Mouse (Mus musculus): ENCODE measurements around the gene Ppp1r12a.
A peak's percentile ranks its signal among the peaks of the same experiment; 100 is the strongest.

Gene Ppp1r12a

DNA sequence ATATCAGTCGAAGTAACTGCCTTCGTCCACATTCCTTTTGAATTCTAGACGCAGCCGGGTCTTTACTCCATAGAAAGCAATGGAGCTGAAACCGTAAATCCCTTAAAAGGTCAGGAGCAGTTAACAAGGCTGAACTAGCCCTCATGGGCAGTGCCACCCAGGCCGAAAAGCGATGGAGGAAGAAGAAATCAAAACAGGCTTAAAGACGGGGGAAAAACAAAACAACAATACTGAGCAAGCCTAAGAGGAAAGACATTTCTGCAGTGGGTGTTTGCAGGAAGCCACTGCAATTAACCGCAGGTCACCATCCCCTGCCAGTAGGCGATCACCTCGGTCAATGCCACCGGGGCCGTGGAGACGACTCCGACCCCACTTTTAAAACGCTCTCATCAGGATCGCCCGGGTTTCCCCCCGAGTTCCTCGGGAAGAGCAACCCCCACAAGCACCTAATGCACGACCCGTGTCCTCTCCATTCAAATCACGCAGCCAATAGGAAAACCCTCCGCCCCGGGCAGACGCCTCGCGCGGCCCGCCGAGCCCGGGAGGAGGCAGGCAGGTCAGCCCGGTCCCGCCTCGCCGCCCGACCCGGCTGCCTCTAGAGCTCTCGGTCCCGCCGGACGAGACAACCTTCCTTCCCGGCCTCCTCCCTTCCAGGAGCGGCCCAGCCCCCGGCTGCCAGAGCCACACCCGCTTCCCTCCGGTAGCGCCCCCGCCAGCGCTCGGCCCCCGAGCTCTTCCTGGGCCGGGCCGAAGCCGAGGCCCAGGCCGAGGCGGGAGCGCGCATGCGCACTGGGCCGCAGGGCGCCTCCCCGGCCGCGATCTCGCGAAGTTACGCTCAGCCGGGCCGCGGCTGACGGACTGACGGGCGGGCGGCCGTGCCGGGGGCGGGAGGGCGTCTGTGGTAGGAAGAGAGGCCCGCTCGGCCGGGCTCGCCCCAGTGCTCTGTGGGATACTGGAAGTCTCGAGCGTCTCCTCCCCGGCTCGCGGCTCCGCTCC is at the start of gene Ppp1r12a:
Ppp1r12a (plus strand) TSS at position 933 of the 996 bp plus-strand sequence.
- peak; percentile 96 to 98 for DNase-seq

DNA sequence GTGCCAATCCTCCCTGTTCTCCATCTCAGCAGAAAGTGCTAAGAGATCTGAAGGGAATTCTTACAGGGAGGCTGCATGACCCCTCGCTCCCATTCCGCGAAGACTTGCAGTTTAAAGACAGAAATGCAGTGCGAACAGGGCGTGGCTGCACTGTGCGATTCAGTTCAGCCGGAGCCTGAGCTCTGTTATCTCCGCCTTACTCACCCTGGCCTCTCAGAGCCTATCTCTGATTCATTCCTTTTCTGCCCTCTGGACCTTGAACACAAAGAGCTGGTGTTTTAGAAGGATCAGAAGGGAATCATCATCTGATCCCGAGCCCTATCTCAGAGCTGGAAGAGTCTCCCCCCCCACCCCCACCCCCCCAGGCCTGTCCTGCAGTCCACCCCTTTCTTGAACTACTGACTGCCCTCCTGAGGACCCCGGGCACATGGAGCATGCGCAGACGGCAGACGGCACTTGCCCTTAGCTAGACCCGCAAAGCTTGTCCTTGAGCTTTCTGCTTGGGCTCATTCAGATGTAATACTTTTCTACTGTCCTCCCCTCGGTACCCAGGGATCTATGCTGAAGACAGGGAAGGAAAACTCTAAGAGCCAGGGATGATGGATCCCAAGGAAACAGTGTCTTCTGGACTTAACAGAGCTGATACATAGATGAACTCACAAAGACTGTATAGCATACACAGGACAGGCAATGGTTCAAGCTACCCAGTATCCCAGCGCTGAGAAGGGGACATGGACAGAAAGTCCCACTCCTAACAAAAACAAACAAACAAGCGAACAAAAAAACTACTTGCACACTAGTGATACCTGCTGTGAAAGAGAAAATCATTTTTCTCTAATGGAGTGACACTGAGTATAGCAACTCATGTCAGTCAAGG is 48.4 kb upstream of the Ppp1r12a start:
- no peak for DNase-seq

DNA sequence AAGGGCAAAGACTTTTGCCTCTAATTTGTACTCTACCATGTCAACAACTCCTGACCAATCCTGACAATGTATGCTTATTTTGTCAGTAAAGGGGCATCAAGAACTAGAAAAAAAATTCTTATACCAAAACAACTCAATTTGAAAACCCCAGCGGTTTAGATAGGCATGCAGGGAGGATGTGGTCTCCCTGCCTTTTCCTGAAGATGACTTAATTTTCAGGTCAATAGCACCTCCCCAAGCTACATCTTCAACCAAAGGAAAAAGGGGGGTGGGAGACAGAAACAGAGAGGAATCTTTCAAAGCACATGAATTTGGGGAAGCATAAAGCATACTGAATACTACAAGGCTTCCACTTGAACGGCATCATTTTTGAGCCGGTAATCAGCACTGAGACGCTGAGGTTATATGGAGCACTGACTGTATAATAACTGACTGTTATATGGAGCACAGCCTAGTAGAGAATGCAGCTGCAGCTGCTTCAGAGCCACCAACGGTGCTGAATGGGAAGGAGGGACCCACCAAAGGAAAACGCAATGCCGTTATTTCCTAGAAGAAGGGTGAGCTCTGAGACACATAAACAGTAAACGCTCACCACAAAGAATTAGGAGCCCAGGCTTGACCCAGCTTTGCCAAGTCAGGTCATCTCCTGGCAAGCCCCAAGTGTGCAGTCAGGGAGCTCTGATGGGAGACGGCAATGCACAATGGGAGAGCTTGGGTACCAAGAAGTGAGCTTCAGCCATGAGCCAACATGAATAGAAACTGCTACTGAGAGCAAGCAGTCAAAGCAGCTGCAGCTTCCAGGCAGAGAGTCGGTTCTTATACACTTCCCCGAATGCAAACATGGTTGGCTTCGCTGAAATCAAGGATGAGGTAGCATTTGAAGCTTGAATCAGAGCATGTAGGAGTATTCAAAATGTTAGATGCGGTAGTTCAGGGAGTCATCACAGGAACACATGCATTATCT is 43.5 kb upstream of the Ppp1r12a start:
- no peak for DNase-seq

DNA sequence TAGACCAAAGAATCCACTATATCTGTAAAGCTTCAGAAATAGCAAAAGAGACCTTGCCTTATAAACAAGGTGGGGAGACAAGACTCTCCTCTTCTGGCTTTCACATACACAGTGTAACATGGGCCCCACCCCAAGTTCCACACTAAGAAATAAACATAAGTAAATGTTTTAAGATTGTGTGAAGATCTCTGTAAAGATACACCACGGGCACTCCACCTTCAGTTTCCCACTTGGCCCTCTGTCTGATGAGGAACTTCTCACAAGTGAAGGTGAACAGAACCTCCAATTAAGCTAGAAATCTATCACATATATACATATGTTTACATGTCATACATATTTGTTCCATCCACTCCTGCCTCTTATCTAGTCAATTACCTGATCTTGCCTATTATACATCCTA is 42.6 kb upstream of the Ppp1r12a start:
- DNase-seq: no peak

DNA sequence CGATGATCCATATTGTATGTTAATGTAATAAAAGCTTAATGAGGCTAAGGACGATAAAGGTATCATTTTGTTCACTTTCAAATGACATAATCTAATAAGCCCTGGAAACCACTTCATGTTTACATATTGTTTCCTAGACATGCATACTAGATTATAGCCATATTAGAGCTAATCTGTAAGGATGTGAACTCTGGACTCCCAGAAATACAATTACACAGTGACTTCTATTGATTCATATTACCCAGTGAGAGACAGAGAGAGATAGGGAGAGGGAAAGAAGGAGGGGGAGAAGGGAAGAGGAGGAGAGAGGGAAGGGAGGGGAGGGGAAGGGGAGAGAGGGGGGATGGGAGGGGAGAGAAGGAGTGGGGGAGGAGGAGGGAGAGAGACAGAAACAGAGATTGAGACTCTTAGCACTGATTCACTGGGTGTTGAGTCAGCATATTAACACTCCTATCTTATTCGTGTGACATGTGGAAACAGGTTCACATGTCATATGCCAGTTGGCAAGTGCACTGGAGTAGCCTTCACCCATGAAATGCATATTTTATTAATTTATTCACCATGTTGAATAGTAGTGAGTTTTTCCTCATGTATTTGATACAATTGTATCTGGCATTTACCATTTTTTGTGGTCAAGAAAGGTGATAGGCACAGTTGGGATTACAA is 36.9 kb upstream of the Ppp1r12a start:
- no peak for DNase-seq

DNA sequence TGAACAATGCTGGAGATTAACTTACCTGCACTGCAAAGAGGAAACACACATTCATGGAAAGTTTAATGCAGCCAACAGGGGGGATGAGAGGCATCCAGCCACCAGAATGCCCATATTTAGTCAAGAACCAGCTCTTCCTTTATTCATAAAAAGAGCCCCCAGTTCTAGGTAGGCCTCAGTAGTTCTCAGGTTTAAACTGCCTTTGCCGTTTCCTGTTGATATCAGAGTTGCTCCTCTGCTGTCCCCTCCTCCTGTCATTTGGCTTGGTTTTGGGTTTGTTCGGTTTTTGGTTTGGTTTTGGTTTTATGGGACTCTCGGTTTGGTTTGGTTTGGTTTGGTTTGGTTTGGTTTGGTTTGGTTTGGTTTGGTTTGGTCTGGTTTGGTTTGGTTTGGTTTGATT is 32.8 kb upstream of the Ppp1r12a start:
- DNase-seq: no peak

DNA sequence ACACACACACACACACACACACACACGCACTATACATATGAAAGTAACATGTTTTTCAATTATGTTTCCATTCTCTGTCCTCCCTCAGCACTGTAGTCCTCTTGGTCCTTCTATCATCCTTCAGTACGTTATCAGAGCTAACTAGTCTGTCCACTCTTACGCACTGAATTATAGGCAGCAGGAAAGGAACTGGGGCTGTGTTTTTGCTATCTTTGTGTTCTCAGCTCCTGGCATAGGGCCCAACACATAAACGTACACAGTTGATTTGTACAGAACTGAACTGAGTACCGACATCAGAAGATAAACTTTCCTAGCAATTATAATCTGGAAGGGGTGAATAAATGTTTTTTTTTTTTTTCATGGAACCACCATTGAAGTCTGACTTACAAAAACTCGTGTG is 30.1 kb upstream of the Ppp1r12a start:
- no peak for DNase-seq

DNA sequence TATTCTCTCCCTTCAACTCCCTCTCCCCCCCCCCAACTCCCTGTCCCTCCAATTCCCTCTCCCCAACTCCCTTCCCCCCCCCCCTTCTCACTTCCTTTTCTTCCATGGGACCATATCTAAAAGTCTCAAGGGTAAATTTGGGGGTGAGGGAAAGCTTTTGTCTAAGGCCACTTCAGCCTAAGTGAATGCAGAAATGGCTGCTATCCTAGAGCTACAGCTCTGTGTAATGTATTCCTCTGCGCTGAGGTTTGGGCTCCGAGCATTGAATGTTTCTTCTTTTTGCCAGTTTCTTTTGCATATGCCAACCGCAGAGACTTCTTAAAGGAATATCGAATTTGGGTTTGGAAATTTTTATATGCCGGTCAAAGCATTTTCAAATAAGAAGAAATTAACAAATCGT is 28.7 kb upstream of the Ppp1r12a start:
- DNase-seq: no peak

DNA sequence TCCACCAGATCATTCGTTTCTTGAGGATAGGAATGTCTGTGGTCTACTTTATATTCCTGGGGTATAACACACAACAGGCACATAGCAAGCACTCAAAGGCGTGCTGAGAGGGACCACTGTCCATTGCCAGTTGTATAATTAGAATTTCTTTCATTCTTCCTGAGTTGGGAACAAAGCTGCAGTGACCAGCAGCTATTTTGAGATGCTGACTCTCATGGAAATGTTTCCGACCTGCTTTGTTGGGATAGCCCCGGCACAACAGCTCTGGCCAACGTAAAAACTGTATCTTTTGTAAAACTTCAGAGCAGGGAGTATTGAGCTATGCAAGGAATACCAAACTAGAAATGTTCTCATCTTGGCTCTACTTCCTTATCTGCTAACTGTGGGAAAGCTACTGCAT is 28.2 kb upstream of the Ppp1r12a start:
- DNase-seq: no peak

DNA sequence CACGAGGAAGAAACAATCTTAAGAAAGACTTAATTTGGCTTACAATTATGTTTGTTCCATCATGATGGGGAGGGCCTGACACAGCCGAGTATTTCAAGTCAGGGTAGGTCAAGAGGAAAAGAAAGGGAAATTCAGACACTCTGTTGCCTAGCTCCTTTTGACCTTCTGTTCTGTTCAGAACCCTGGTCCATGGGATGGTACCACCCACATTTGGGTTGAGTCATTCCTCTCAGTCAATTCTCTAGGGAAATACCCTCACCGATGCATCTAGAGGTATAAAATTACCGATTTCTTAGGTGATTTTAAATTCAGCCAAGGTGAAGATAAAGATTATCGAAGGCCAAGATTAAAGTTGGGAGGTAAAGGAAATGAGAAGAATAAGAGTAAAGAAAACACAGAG is 23.6 kb upstream of the Ppp1r12a start:
- DNase-seq: no peak

DNA sequence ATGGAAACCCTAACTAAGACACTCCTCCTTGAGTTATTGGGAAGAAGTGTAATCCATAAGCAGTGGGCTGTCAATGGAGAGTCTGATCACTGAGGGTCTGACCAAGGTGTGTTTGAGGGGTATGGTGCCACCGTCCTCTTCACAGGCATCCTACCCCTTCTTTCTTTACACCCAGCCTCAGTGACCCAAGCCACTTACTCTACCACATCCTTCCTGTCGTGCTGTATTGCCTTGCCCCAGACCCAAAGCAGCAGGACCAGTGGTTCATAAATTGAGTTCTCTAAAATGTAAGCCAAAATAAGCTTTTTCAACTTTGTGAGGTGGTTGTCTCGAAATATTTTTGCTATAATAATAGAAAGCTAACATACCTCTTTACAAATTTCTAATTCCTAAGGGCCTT is 22.2 kb upstream of the Ppp1r12a start:
- no peak for DNase-seq

DNA sequence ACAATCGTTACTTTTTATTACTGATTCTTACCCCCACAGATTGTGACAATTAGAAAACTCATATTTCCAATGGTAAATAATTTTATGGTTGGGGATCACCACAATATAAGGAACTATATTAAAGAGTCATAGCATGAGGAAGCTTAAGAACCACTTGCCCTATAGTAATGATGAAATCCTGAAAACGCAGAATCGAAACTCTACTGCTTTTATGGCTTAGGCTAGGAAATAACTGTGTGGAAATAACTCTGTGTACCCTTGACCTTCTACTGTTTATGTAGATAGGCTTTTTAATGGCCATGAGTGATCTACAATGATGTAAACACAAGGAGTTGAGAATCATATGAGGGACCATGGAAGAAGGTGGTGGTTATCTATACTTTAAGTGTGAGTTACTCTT is 21.3 kb upstream of the Ppp1r12a start:
- DNase-seq: no peak

DNA sequence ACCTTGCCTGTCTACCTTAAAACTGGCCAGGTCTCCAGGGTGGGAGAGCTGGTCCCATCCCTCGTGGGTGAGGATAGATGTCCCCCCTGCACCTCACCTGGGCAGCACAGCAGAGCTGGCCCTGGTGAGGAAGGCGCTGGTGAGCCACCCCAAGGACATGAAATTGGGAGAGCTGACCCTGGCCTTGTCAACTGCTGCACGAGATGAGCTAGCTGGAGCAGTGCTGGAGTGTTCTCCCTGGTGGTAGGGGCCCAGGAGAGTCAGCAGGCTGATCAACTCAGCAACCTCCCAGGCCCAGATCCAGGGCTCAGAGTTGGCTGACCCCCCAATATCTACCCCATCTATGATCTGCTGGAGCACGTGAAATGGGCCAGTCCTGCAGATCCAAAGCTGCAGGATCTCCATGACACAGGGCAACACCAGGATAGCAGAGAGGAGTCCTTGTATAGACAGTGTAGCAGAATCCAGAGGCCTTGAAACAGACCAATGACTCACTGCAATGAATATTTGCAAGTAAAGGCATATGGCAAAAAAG is 17.9 kb upstream of the Ppp1r12a start:
- DNase-seq: no peak

DNA sequence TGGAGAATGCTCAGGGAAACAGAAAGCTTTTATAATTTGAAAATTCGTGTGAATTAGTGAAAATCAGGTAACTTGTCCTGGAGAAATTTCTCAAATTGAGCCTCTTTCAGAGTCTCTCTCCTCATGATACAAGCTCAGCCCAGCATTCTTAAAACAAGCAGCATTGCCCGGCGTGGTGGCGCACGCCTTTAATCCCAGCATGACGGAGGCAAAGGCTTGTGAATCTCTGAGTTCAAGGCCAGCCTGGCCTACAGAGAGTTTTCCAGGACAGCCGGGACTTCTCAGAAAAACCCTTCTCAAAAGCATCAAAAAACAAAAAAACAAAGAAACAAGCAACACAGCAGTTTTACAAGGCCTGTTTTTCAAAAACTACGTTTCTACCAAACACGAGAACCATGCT is 16.3 kb upstream of the Ppp1r12a start:
- no peak for DNase-seq

DNA sequence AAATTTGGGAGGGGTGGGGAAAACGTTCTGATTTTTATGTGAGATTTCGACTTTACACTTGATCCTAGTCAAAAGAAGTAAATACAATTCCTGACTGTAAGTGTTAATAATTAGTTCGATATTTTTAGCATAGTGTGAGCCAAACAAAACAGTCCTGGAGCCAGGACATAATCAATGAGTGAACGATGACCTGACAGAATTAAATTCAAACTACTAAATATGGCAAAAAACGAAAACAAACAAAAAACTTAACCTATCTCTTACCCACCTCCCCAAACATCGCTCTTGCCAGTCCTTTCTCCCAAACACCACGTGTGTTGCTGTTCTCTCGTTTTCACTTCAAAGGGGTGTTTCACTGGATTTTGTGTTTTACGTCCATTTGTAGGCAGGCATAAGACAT is 15.0 kb upstream of the Ppp1r12a start:
- DNase-seq: no peak

DNA sequence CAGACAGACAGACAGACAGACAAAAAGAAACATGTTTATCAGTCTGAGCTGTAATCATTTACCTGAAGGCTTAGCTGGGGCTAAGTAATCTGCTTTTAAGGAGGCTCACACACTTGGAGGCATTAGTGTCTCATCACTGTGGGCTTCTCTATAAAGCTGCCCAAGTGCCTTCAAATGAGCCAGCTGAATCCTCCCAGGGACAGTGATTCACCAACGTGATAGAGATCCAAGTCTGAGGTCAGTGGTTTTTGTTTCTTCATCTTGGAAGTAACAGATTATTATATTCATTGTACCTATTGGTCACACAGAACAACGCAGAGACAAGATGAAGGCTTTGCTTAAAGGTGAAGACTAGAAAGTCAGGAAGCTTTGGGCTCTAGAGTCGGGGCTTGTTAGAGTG is 8.7 kb upstream of the Ppp1r12a start:
- no peak for DNase-seq

DNA sequence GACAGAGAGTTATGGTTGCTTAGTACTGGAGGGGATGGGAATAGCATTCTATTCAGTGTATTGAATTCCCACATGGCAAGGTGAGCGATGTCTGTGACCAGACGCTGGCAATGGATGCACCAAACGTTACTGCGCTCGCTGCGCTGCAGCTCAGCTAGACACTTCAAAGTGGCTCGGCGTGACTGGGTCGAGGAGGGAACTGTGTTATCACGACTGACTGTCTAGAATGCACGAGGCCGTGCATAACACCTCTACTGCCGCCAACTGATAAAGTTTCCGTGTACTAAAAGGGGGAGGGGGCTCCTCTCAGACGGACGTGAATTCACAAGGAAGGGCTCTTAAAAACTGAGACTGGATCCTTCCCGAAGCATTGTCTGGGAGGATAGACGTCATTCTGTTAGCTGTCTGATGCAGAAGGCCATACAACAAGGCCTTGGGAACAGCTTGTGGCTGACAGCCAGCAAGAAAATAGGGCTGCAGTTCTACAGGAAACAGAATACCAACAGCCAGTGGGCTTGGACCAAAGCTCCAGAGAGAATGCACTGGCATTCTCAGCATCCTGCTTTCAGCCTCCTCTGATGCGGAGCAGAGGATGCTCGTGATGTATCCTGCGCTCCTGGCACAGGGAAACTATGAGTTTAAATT is 6.8 kb upstream of the Ppp1r12a start:
- DNase-seq: peak in 1 of 2 experiments; percentile 24

DNA sequence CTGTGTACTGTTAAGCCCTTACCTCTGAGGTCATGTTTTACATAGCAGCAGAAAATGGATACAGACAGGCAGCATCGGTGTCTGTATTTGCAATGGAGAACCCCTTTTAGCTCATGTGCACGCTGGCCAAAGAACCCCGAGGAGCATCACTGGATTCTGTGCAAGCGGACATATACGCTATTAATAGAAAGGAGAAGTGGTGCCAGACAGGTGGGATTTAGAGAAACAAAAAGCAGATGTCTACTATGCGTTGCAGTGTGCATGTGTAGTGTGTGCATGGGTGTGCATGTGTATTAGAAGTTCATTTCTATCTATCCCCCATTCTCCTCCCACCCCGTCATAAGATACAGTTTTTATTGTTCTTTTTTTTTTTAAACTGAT is 6.3 kb upstream of the Ppp1r12a start:
- no peak for DNase-seq

DNA sequence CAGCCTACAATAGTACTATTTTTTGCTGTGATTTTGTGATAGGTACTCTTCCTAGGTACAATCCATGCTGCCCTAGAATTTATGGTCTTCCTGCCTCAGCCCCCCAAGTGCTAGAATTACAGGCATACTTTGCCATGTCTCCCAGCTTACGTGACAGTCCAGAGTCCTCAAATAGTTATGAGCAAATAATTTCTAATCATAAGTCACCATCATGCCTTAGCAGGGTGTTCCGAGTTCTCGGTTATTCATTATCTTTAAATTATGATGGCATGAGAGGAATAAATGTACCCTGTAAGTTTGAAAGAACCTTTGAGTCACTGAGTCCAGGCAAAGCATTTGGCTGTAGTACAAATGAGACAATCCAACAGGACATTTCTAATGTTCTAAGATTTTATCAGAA is 5.9 kb upstream of the Ppp1r12a start:
- no peak for DNase-seq

DNA sequence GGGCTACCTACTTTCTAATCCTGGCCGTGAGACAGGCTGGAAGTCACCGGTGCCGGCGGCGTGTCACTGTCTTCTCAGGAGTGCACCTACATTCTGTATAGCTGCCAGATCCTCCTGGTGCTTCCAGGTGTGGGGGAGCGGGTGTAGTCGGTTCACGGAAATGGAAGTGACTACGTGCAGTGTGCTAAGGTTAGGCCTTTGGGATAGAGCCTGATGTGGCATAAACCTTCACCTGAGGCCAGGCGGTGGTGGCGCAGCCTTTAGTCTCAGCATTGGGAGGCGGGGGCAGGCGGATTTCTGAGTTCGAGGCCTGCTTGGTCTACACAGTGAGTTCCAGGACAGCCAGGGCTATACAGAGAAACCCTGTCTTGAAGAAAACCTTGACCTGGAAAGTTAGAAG is 3.0 kb upstream of the Ppp1r12a start:
- DNase-seq: no peak
